In the genomic region with DNA sequence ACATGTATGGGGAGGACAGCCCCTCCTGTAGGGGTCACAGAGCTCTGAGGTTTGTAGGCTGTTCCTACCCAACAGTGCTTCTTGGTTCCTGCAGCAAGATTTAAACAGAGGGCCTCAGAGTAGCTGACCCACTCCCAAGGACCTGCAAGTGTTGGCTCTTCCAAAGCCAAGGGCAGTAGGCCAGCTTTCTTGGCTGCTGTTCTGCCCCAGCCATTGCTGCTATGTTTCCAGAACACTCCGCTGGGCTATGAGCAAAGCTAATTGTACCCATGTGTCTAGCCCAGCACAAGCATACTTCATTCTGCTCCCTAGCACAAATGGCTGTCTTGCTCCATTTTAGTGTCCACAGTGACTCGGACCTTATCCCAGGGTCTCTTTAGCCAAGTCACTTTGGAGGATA, we compare ENCODE assay signal across 8 mouse cellular contexts. TPM values are rescaled to one million over a fixed set of nuclear protein-coding genes. Genes with fewer than 3 reads are reported as not detected.
DNase-seq lines count a peak whose midpoint lies in the region.

No protein-coding gene starts in this region.

- intact Hi-C loops in left cerebral cortex, postnatal 14 days (cut with DNase I) = no loop called here

- peak; percentile 14 to 71 for DNase-seq in adrenal gland, adult (ENCODE audit: inconsistent age in 2 of 2, low spot score in 1 of 2)
- DNase-seq in adrenal gland, postnatal 4 days (ENCODE audit: low spot score in 2 of 2) = no peak
- DNase-seq in NIH3T3 (ENCODE audit: low read depth) = peak; percentile 3
- peak; percentile 61 to 72 for DNase-seq in gastrocnemius, adult 8-10 months (ENCODE audit: low spot score in 2 of 2)
- DNase-seq in left cerebral cortex, postnatal 14 days (ENCODE audit: low spot score in 2 of 2) = peak; percentile 63 to 67
- peak; percentile 19 for DNase-seq in right cerebral cortex, postnatal 14 days
- DNase-seq in B cell, adult 2 months = no peak
- no peak for DNase-seq in MN1 (ENCODE audit: low spot score)

RNA-seq across cellular contexts. Expression of a gene that starts 40.3 kb away (rescaled TPM):
- 10 to 100 TPM; 35.3 to 40.6 TPM for total RNA-seq in adrenal gland, postnatal 4 days (2021)
- 1 to 10 TPM; 1.5 to 3.6 (median 2.1) TPM for total RNA-seq in gastrocnemius, adult 8-10 months (2022)
- 1 to 10 TPM; 4.3 to 5.2 TPM for total RNA-seq in left cerebral cortex, postnatal 14 days (2021)

Comparison
In these comparisons a context has a peak if more than half of its experiments do, and no peak if none do; other contexts are left out.
1. DNase-seq: peak in adrenal gland, adult (2 of 2), NIH3T3 (single experiment), gastrocnemius, adult 8-10 months (2 of 2), left cerebral cortex, postnatal 14 days (2 of 2) and right cerebral cortex, postnatal 14 days (single experiment); none in adrenal gland, postnatal 4 days (0 of 2), B cell, adult 2 months (0 of 2) and MN1 (single experiment).
2. RNA of a gene that starts 40.3 kb away (total RNA-seq): 35.3 to 40.6 TPM in adrenal gland, postnatal 4 days; 4.3 to 5.2 TPM in left cerebral cortex, postnatal 14 days and 1.5 to 3.6 TPM in gastrocnemius, adult 8-10 months; every median in the first group is over 4 times any median in the second.